In genomic region chr6:128007241-128007701, GRCm38 (mm10) we compare ENCODE assay signal across 9 mouse cellular contexts.
DNase-seq lines count a peak whose midpoint lies in the region; ATAC-seq and TF ChIP-seq lines count a peak whose summit lies in the region.
"Had no signal": no experiment of that assay in that cellular context is flagged by ENCODE, and none has a peak within 500 bp of the region (broad histone marks: within the 10 kb centered on the region; RNA-seq: fewer than 3 reads in every experiment).

No protein-coding gene starts in this region.

- H3K27me3 ChIP-seq in heart, embryonic 13.5 days (replicated peaks), result no peaks in the 10 kb centered on the region
- H3K27me3 ChIP-seq in C2C12 (ENCODE audit: control insufficient read depth, insufficient read depth, insufficient read length), result no peaks in the 10 kb centered on the region
- no peaks in the 10 kb centered on the region for H3K27me3 ChIP-seq in embryonic facial prominence, embryonic 15.5 days
- no peaks in the 10 kb centered on the region for H3K27me3 ChIP-seq in kidney, embryonic 16.5 days (ENCODE audit: insufficient read depth, low read length)
- H3K27me3 ChIP-seq: limb, embryonic 12.5 days had no signal

- no peaks in the 10 kb centered on the region for H3K79me2 ChIP-seq in C2C12 (ENCODE audit: control insufficient read depth, insufficient read depth)

- intact Hi-C loops in heart, postnatal 25 days (cut with DNase I), result no loop called here

- ATAC-seq in heart, embryonic 13.5 days (ENCODE audit: extremely low read depth, insufficient number of reproducible peaks, low FRiP score, low TSS enrichment), result no peak
- no peak for ATAC-seq in embryonic facial prominence, embryonic 15.5 days (ENCODE audit: insufficient number of reproducible peaks, low FRiP score, low TSS enrichment, low read depth)
- no peak for ATAC-seq in kidney, embryonic 16.5 days (ENCODE audit: low FRiP score, low TSS enrichment)
- ATAC-seq in inflammation-experienced regulatory T-cells, adult 6 months, result no peak
- no peak for ATAC-seq in frontal cortex, adult (ENCODE audit: low TSS enrichment)

- peaks cover 99% of the 10 kb centered on the region for H3K4me1 ChIP-seq in heart, embryonic 13.5 days
- peaks cover 94% of the 10 kb centered on the region for H3K4me1 ChIP-seq in embryonic facial prominence, embryonic 15.5 days
- peaks cover 35% of the 10 kb centered on the region for H3K4me1 ChIP-seq in kidney, embryonic 16.5 days (ENCODE audit: insufficient read depth, low read length)

- no peak overlapping the region for H3K4me3 ChIP-seq in heart, embryonic 13.5 days
- H3K4me3 ChIP-seq in C2C12 (ENCODE audit: insufficient read depth, poor library complexity, severe bottlenecking), result no peak overlapping the region
- H3K4me3 ChIP-seq in embryonic facial prominence, embryonic 15.5 days (replicated peaks), result no peak overlapping the region
- H3K4me3 ChIP-seq in kidney, embryonic 16.5 days (ENCODE audit: low read length), result no peak overlapping the region
- H3K4me3 ChIP-seq: limb, embryonic 12.5 days had no signal

- peak overlapping the region; percentile 66 for H3K27ac ChIP-seq in heart, embryonic 13.5 days (replicated peaks)
- peak overlapping the region; percentile 55; the same call in 1 of the 2 replicates for H3K27ac ChIP-seq in embryonic facial prominence, embryonic 15.5 days (replicated peaks)
- H3K27ac ChIP-seq in kidney, embryonic 16.5 days (ENCODE audit: low read length), result peak overlapping the region; percentile 6; the same call in 1 of the 2 replicates
- H3K27ac ChIP-seq: limb, embryonic 12.5 days had no signal

- H3K79me3 ChIP-seq in C2C12 (ENCODE audit: low read depth), result no peaks in the 10 kb centered on the region

- no peaks in the 10 kb centered on the region for H3K36me3 ChIP-seq in heart, embryonic 13.5 days
- no peaks in the 10 kb centered on the region for H3K36me3 ChIP-seq in C2C12 (ENCODE audit: control insufficient read depth, insufficient read depth)
- no peaks in the 10 kb centered on the region for H3K36me3 ChIP-seq in embryonic facial prominence, embryonic 15.5 days
- H3K36me3 ChIP-seq in kidney, embryonic 16.5 days (ENCODE audit: insufficient read depth, low read length), result no peaks in the 10 kb centered on the region
- H3K36me3 ChIP-seq: limb, embryonic 12.5 days had no signal

- no peak overlapping the region for H3K4me2 ChIP-seq in heart, embryonic 13.5 days
- no peak overlapping the region for H3K4me2 ChIP-seq in embryonic facial prominence, embryonic 15.5 days (replicated peaks)
- no peak overlapping the region for H3K4me2 ChIP-seq in kidney, embryonic 16.5 days (replicated peaks; ENCODE audit: low read depth, low read length)
- H3K4me2 ChIP-seq: limb, embryonic 12.5 days had no signal

- TF ChIP-seq CTCF in C2C12 (IDR thresholded peaks at IDR 0.05; ENCODE audit: control insufficient read depth, insufficient read depth, insufficient read length), result no peak

- H3ac ChIP-seq in C2C12 (ENCODE audit: control insufficient read depth, insufficient read length, low read depth), result peak overlapping the region; percentile 10

- no peaks in the 10 kb centered on the region for H3K9me3 ChIP-seq in heart, embryonic 13.5 days
- no peaks in the 10 kb centered on the region for H3K9me3 ChIP-seq in embryonic facial prominence, embryonic 15.5 days (replicated peaks)
- no peaks in the 10 kb centered on the region for H3K9me3 ChIP-seq in kidney, embryonic 16.5 days (ENCODE audit: low read length)
- H3K9me3 ChIP-seq: limb, embryonic 12.5 days had no signal

- no peak overlapping the region for H3K9ac ChIP-seq in heart, embryonic 13.5 days
- H3K9ac ChIP-seq in embryonic facial prominence, embryonic 15.5 days, result no peak overlapping the region
- no peak overlapping the region for H3K9ac ChIP-seq in kidney, embryonic 16.5 days (replicated peaks; ENCODE audit: low read length)
- H3K9ac ChIP-seq: limb, embryonic 12.5 days had no signal

- DNase-seq in heart, postnatal 25 days (ENCODE audit: low spot score), result no peak
- DNase-seq in testis, postnatal 14 days (ENCODE audit: low spot score), result no peak

- WGBS in heart, embryonic 13.5 days, result 66% methylated on average over 12 of the region's 12 CpGs
- 53% methylated on average over 12 of the region's 12 CpGs for whole genome bisulfite sequencing in embryonic facial prominence, embryonic 15.5 days
- WGBS in kidney, embryonic 16.5 days, result 52% methylated on average over 12 of the region's 12 CpGs

TF ChIP-seq in C2C12, 6 proteins besides CTCF, POLR2A, EP300 and RAD21:
- TF ChIP-seq USF1 (IDR thresholded peaks at IDR 0.05; ENCODE audit: low read depth), result no peak
- TF ChIP-seq MAX (IDR thresholded peaks at IDR 0.05), result no peak
- no peak for TF ChIP-seq MYOD1 (IDR thresholded peaks at IDR 0.05; ENCODE audit: control insufficient read depth, insufficient read length, low read depth)
- no peak for TF ChIP-seq MYOG (IDR thresholded peaks at IDR 0.05; ENCODE audit: control insufficient read depth, extremely low read depth, insufficient read length)
- no peak for TF ChIP-seq FOSL1 (IDR thresholded peaks at IDR 0.05; ENCODE audit: insufficient read depth, low read length, poor library complexity, severe bottlenecking)
- TF ChIP-seq CEBPB (IDR thresholded peaks at IDR 0.05; ENCODE audit: low read depth), result no peak

Comparison
In these comparisons a context has a peak if more than half of its experiments do, and no peak if none do; other contexts are left out.
1. H3K27ac ChIP-seq: peak in every context shown above with its lines; median percentile 66 in heart, embryonic 13.5 days; 55 in embryonic facial prominence, embryonic 15.5 days; 6 in kidney, embryonic 16.5 days.